Mouse (Mus musculus): ENCODE data around the gene Mtor.

The Mtor gene

DNA sequence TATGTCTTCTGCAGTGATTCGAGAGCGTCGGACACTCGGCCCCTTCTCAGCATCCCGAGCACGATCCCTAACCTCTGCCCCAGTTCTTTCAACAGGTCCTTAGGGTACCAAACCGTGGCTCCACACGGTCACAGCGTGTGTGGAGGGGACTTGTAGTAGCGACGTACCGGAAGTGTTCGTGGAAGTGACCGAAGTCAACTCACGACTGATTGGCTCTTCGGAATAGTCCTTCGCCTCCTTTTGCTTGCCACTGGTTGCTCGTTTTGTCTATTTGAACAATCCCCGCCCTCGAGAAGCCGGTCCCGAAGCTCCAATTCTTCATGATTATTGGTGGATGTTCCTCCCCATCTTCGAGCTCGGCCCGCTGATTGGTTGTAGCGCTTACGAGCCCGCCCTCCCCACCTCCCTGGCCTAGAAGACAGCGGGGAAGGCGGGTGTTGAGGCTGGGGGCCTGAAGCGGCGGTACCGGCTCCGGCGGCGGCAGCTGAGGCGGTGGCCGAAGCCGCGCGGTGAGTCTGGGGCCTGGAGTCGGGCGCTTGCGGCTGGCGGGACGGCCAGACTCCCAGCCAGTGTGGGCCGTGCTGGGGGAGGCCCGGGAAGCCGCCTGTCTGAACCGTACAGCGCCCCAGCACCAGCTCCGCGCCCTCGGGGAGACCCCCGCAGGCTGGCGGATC, at the start of gene Mtor:
TSS of gene Mtor (plus strand) at position 433 of the 674 bp plus-strand sequence.
- DNase-seq (ENCODE audit: low spot score in 2 of 2), result peak; percentile 94 to 98

DNA sequence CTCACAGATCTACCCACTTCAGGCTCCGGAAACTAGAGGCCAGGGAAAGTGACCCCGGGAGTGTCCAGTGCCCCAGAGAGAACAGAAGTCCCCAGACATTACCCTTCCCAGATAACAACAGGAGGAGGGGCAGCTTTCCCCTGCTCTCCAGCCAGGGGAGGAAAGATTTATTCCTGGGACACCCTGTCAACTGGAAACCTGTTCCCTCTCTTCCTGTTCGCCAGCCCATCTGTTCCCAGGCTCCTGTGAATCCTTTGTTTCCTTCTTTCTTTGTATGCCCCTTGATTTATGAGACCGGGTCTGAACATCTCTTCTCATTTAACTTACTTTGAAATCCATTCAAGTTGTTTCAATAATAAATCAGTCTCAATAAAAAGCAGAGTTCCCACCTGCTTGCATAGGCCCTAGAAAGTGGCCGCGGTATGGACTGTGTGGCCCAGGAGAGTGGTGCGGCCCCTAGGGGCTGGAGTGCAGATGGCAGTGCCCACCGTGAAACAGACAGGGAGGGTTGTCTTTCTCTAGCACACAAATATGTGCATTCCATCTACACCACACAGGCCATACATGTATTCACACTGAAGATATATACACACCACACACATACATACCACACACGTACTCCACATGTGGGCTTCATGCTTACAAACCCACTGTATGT, 48.8 kb upstream of the Mtor start:
- no peak for DNase-seq (ENCODE audit: low spot score in 2 of 2)

DNA sequence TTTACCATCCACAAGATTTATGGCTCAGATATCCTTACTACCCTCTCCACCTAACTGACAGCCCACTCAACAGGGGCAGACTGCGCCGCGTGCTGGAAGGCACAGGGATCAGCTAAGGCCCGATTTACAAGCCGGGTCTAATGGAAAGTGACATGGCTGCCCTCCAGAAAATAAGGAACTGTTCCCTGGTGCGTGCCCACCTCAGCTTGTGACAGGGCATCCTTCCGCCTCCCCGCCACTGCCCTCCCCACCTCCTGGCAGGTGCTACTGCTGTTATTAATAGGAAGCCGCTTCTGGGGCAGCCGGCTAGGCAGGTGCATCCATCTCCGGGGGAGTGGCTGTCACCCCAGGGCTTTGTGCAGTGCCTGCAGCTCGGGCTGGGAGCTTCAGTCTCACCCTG, 45.0 kb upstream of the Mtor start:
- no peak for DNase-seq (ENCODE audit: low spot score in 2 of 2)

DNA sequence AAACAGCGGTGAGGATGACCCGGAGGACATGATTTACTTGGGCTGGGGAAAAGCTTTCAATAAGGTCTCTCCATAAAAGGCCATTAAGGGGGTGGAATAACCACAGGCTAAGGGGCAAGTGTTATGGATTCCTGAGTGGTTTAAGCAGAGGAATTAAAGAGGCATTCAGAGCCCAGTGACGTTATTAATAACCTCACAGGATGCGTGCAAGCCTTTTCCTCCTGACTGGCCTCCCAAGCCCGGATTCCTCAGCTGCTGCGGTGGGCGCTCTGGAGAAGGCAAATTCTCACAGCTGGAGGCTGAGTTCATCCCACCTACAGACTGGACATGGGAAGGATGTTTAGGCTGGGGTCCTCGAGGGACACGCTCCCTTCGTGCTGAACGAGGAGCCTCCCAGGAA, 43.7 kb upstream of the Mtor start:
- no peak for DNase-seq (ENCODE audit: low spot score in 2 of 2)

DNA sequence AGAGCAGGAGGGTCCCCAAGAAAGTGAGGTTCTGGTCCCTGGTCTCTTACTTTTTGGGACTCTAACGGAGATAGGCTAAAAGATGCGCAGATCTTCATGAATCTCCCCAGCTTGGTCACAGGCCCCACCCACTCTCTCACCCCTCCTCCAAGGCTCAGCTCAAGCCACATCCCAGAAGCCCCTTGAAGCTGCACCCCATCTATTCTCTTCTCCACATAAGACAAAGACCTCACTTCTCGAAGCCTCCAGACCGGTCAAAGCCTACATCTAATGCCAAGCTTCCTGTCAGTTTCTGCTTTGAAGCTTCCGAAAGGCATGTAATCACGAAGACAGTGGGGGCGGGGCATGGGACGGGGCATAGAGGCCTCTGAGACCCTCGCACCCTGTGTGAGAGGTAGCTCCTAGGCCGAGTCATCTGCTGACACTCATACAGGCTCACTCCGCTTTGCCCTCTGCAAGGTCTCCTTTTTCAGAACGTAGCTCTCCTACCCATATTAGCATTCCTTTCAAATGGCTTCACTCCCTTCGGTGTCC, 43.1 kb upstream of the Mtor start:
- no peak for DNase-seq (ENCODE audit: low spot score in 2 of 2)

DNA sequence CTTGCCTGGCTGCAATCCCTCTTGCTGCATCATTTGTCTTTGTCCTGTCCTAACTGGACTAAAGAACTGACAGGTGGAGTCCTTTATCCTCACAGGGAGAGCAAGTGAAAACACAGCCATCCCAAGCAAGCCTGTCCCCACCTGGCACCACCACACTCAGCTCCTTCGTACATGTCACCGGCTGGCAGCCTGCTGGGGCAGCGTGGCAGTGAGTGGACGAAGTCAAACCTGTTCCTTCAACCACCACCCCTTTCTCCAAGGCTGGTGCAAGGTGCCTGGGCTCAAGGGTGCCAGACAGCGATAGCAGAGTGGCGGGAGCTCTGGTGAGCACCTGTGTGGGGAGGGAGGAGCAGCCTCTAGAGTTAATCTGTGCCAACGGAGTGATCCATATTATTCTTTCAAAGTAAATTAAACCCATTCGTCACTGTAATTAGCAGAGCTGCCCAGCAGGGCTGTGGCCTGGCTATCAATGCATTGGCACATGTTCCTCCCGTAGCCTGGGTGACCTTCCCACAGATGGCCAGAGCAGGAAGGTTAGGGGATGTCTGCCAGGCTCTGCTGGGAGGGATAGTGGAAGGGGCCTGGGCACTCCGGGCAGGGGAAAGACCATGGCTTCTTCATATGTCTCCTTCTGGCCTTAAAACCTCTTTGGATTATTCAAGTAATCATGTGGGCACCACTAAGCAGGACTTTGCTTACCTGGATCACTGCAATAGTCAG, 40.0 kb upstream of the Mtor start:
- no peak for DNase-seq (ENCODE audit: low spot score in 2 of 2)

DNA sequence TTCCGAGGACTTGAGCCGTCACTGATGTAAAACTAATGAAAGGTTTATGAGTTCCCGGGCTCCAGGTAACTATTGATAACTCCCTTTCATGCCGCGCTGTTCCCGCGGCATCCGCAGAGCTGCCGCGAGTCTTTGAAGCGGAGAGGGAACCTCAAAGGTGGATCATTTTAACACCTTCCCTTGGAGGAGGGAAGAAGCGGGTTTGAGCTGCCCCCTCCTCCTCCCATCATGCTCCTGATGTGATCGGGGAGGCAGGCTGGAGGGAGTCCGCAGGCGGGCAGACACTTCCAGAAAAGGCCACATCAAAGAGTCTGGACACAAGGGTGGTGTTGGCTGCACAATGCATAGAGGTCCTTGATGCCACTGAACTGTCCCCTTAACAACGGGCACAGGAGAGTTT, 32.8 kb upstream of the Mtor start:
- no peak for DNase-seq (ENCODE audit: low spot score in 2 of 2)

DNA sequence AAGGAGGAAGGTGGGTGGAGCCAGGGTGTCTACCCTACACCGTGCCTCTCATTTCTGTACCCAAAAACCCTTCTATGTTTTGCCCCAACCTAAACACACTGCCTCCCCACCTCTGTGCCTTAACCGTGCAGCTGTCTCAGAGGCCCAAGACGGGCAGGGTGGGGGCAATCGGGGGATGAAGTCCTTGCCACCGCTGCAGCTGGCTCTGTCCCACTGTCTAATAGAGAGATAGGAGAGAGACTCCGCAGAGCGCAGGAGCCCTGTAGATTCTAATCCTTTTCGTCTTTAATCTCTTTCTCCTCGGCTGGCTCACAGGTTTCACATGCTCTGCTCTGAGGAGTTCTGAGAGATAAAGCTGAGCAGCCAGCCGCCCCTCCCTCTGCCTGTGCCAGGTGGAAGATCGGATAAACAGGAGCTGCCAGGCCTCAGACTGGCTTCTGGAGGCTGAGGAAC, 31.3 kb upstream of the Mtor start:
- no peak for DNase-seq (ENCODE audit: low spot score in 2 of 2)

DNA sequence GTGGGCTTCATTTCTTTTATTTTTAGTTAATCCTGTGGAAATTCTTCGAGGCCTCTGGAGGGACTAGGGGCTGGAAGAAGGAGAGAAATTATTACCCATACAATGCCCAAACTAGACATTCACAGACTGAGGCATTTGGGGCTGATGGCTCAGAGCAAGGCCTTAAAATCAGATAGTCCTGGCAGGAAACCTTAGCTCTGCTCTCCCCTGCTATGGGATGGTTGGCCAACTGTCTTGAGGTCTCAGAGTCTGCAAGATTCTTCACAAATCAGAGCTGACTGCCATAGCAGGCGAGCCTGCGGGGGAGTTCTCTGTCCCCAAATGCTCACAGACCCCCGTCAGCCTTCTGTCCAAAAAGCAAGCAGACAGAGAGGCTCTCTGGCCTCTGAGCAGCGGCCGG, 30.9 kb upstream of the Mtor start:
- no peak for DNase-seq (ENCODE audit: low spot score in 2 of 2)

DNA sequence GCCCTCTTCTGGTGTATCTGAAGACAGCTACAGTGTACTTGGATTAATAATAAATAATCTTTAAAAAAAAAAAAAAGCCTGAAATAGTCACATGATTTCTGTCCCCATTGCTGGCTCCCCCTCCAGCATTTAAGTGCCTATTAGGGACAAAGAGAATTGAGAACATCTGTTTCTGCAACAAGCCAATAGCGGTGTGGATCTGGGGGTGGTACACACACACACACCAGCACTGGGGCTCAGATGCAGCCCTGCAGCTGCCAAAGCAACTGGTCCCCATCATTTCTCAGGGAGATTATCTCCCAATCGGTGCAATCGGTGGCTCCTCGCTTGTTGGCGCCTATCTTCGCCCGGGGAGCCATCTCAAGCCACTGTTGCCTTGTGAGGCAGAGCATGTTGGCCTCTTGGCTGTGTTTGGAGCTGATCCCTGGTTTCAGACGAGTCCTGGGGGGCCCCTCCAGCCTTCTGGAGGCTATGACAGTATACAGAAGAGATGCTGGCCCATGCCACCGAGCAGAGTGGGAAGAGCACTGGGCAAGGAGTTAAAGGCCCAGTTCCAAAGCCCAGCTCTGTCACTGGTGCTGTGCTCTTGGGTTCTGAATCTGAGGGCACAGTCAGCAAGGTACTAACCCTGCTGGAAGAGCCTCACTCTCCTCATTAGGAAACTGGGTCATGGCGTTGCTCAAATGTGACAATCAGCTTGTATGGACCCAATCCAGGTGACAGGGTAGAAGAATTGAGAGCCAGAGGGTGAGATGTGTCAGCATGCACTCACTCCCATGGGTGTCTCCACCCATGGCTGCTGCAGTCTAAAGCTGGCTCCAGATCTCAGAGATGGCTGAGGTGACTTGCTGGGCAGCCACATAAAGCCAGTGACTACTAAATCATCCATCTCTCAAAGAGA, 21.2 kb upstream of the Mtor start:
- DNase-seq (ENCODE audit: low spot score in 2 of 2), result no peak

DNA sequence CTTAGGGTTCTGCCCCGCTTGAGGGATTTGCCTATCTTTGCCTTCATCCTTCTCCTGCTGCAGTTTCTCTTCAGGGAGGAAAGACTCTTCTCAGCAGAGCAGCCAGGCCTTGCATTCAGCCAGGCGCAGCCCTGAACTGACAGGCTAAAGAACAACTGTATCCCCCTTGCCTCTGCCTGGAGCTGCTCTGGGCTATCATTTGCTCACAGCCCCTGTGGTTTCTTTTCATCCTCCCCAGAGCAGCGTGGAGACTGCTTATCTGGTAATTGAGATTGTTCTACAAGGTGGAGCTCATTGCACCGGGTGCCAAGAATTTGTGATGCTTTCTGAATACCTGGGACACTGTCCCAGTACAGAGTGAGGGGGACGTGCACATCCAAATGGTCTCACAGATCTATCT, 19.9 kb upstream of the Mtor start:
- no peak for DNase-seq (ENCODE audit: low spot score in 2 of 2)

DNA sequence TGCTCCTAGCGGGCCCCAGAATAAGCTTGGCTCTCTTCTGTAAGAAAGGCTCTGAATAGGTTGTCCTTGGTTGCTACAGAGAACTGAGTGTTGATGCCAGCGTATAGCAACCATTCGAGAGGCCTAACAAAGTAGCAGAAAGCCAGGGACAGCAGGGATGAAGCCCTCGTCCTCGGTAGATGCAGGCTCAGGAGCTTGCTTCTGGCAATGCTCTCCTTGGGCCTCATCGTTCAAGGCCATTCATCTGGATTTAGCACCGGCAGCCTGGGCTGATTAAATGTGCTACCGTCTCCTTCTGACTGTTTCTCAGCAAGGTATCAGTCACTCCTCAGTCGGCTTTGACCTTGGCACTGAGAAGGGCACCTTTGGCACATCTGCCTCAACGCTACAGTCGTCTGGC, 19.3 kb upstream of the Mtor start:
- DNase-seq (ENCODE audit: low spot score in 2 of 2), result no peak

DNA sequence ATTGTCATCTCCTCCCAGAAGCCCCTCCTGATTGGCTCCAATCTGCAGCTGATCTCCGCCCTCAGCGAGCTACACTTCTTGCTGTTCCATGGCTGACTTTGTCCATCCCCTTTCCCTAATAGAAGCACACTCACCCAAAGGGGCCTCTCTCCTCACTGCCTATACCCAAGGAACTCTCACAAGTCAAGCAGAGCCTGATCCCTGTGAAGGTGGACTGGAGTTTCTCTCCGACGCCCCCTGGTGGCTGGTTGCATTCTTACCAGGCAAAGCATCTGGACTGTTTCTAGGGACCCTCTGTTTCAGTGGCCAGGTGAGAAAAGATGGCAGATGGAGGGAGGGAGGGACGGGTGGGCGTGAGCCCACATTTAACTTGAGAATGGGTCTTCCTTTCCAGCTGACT, 18.7 kb upstream of the Mtor start:
- peak in 1 of 2 experiments; percentile 42 for DNase-seq (ENCODE audit: low spot score in 2 of 2)

DNA sequence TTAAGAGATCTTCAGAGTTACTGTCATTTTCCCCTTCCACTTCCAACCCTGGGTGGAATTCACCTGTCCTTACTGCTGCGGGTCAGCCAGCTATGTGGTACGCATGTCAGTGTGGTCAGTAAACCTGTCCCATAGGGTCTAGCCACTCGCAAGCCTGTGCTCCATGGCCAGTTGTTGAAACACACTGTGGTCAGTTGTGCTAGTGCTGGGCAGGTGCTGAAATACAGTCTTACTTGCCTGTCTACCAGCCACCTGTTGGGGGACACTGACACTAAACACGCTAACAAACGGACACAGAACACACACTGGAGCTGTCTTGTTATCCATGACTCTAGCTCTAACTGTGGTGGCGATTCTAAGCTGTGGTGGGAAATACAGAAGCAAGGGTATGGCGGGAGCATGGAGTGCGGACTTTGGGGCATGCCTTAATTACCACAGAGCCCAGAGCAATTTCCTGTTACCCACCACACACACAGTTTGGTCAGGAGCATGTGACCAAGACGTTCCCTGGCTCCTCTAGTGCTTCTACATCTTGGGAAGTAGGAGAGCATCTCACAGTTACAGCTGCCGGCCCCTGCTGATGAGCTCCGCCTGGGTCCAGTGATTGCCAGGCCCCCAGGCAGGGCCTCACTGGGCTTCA, 17.4 kb upstream of the Mtor start:
- DNase-seq (ENCODE audit: low spot score in 2 of 2), result no peak

DNA sequence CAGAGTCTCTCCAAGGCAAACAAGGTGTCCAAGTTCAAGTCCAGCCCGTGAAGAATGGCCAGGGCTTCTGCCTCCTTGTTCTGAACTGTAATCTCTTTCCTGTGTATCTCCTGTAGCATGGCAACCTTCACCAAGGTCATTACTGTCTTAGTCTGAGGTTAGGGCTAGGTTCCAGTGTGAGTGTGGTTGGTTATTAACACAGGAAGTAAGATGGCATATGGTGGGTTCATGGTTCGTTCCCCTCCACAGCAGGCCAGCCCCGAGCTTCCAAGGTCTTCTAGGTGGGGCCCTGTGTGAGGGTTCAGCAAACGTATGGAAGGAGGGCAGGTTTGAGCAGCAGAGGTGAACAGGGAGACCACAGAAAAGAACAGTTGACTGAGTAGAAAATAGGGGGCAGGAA, 15.9 kb upstream of the Mtor start:
- no peak for DNase-seq (ENCODE audit: low spot score in 2 of 2)

DNA sequence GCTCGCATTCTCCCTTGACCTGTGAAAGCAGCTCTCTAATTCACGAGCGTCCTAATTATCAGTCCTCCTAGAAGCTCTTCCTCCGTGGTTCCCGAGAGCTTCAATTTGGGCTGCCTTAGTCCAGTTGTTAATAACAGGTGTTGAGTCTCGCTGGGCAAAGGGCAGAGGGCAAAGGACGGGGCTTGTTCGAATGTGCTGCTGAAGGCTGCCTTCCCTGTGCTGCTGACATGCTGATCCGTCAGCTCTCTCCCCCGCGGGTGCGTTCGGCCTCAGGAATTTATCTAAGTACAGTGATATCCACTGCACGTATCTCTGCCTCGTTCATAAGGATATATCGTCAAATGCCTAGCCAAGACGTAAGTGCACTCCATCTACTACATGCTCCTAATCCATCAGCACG, 15.1 kb upstream of the Mtor start:
- no peak for DNase-seq (ENCODE audit: low spot score in 2 of 2)

DNA sequence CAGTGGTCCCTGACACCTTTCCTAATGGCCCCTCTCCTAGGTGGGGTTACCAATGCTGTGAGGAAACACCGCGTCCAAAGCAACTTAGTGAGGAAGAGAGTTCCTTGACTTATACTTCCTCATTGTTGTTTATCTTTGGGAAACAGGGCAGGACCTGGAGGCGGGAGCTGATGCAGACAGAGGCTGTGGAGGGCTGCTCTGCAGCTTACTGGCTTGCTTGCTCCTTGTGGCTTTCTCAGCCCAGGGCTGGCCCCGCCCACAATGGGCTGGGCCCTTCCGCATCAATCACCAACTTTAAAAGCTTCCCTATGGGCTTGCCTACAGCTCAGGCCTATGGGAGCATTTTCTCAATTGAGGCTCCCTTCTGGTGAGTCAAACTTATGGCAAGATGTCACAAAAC, 14.6 kb upstream of the Mtor start:
- DNase-seq (ENCODE audit: low spot score in 2 of 2), result no peak

DNA sequence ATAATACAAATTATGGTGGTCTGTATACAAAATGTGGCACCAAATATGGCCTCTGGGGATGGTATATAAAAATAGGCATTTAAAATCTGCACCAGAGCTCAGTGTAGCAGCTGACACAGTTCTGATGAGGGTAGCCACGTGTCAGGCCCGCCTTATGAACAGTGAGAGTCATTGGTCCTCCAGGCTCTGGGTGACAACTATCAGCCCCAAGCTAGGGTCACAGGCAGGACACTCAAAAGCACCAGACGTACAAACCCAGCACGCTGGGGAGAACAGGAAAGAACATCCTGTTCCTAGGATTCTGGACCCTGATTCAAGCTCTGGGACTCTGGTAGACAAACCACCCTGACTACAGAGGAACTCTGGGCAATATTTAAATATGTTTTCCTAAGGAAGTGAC, 13.9 kb upstream of the Mtor start:
- DNase-seq (ENCODE audit: low spot score in 2 of 2), result no peak

DNA sequence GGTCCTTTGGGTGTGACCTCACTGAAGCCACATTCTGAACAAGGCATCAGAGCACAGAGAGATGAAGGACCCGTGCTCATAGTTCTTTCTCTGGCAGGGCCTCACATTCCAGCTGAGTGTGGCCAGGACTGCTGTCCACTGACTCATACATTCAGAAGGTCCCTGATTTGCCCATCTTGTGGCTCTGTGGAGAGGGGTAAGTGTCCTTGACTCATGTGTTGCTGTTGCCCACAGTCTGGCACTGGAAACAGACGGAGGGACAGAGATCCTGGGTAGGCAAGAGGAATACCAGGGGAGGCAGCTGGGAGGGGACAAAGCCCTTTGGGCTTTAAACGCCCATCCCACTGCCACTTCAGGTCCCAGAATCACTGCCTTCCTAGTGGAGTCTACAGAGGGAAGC, 13.3 kb upstream of the Mtor start:
- no peak for DNase-seq (ENCODE audit: low spot score in 2 of 2)

DNA sequence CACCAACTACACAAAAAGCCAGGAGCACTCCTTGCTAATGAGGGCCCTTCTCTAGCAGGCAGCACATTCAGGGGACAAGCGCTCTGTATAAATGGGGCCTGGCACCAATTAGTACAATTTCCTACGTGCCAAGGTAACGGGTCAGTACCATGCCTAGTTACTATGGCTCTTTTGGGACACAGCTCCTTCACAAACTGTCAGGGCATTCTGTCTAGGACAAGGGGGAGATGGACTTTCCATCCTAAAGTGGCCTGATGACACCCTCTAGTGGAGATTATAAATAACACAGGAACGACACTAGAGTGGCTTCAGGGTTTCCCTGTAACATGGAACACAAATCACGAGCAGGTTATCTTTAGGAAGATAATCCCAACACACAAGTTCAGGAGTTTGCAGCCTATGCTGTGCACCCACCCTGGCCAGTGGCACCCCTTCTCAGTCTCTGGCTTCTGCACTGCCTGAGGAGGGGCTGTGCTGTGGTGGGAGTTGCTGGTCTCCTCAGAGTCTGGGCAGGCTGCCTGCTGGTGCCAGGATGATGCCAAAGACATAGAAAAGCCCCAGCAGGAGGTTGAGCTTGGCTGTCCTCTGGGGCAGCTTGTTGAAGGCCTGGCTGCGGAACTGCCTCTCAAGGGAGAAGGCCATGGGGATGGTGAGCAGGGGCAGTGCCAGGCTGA, 12.6 kb upstream of the Mtor start:
- peak; percentile 46 to 57 for DNase-seq (ENCODE audit: low spot score in 2 of 2)

DNA sequence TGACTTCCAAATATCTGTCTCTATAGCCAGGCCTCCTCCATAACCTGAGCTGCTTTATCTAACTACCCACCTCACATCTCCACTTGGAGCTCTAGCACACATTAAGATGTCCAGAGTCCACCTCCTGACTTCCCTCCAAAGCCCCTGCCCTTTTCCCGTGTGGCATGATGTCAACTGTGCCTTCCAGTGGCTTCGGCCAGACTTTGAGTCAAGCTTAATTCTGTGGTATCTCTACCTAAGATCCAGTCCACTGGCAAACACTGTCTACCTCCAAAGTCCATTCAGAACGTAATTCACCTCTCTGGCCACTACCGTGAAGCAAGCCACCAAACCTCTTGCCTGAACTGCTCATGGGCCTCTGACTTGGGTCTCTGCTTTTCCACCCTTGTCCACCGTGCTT, 6.5 kb upstream of the Mtor start:
- no peak for DNase-seq (ENCODE audit: low spot score in 2 of 2)

All from right cerebral cortex, postnatal 36 days (tissue).